12 mouse cellular contexts compared by ENCODE assay signal in genomic region chr4:85371036-85371435, GRCm38 (mm10).
DNase-seq lines count a peak whose midpoint lies in the region; ATAC-seq and TF ChIP-seq lines count a peak whose summit lies in the region.
"Had no signal": no experiment of that assay in that cellular context is flagged by ENCODE, and none has a peak within 500 bp of the region (broad histone marks: within the 10 kb centered on the region; RNA-seq: fewer than 3 reads in every experiment).

No protein-coding gene starts in this region.

- no peak overlapping the region for H3K9ac ChIP-seq in hindbrain, embryonic 16.5 days (ENCODE audit: low read depth, low read length)
- H3K9ac ChIP-seq in lung, postnatal 0 days (replicated peaks; ENCODE audit: low read depth): no peak overlapping the region

- peak; percentile 63; the same call in 1 of the 2 replicates for ATAC-seq in hindbrain, embryonic 16.5 days
- ATAC-seq in lung, postnatal 0 days: no peak
- ATAC-seq: Patski had no signal

- 57% methylated on average over 6 of the region's 6 CpGs for WGBS in hindbrain, embryonic 16.5 days
- 65% methylated on average over 6 of the region's 6 CpGs for WGBS in lung, postnatal 0 days

- DNase-seq in cerebellum, adult 18-20 months: peak; percentile 46 to 58
- DNase-seq in cerebellum, adult 8-10 months: no peak
- peak; percentile 61 to 70 for DNase-seq in left cerebral cortex, adult 18-20 months (ENCODE audit: low spot score in 2 of 2)
- DNase-seq in left cerebral cortex, postnatal 10 days (ENCODE audit: extremely low spot score in 1 of 2, low spot score in 2 of 2): no peak
- DNase-seq in right cerebral cortex, postnatal 36 days (ENCODE audit: low spot score in 2 of 2): peak; percentile 65 to 80
- no peak for DNase-seq in lung, postnatal 4 days
- DNase-seq in lung, postnatal 0 days (ENCODE audit: low spot score): no peak
- DNase-seq: heart, postnatal 36 days; kidney, postnatal 10 days had no signal

- no peaks in the 10 kb centered on the region for H3K4me1 ChIP-seq in hindbrain, embryonic 16.5 days (ENCODE audit: control insufficient read depth, insufficient read depth, low read depth, low read length)
- H3K4me1 ChIP-seq in lung, postnatal 0 days (ENCODE audit: insufficient read depth, low read depth, low read length): no peaks in the 10 kb centered on the region

- no peak for TF ChIP-seq EP300 in lung, postnatal 0 days (IDR thresholded peaks at IDR 0.05)

- no peaks in the 10 kb centered on the region for H3K36me3 ChIP-seq in hindbrain, embryonic 16.5 days (ENCODE audit: control insufficient read depth, insufficient read depth, low read length)
- no peaks in the 10 kb centered on the region for H3K36me3 ChIP-seq in lung, postnatal 0 days (ENCODE audit: insufficient read depth, low read length)

- intact Hi-C loops in left cerebral cortex, postnatal 10 days (cut with DNase I): no loop called here

- no peaks in the 10 kb centered on the region for H3K9me3 ChIP-seq in hindbrain, embryonic 16.5 days (ENCODE audit: control insufficient read depth, low read length)
- H3K9me3 ChIP-seq in lung, postnatal 0 days (ENCODE audit: low read length): no peaks in the 10 kb centered on the region

- no peaks in the 10 kb centered on the region for H3K27me3 ChIP-seq in hindbrain, embryonic 16.5 days (replicated peaks; ENCODE audit: control insufficient read depth, insufficient read depth, low read length)
- H3K27me3 ChIP-seq in lung, postnatal 0 days (replicated peaks; ENCODE audit: insufficient read depth, low read length): no peaks in the 10 kb centered on the region

- no peak overlapping the region for H3K27ac ChIP-seq in hindbrain, embryonic 16.5 days (ENCODE audit: low read depth, low read length)
- no peak overlapping the region for H3K27ac ChIP-seq in lung, postnatal 0 days (ENCODE audit: low read length)

- no peak overlapping the region for H3K4me2 ChIP-seq in hindbrain, embryonic 16.5 days (ENCODE audit: low read length)
- no peak overlapping the region for H3K4me2 ChIP-seq in lung, postnatal 0 days (replicated peaks; ENCODE audit: low read depth, low read length)
- H3K4me2 ChIP-seq: liver, embryonic 11.5 days had no signal

- H3K4me3 ChIP-seq in hindbrain, embryonic 16.5 days (ENCODE audit: low read length): no peak overlapping the region
- H3K4me3 ChIP-seq in lung, postnatal 0 days (ENCODE audit: low read depth, low read length): no peak overlapping the region

- no peak for TF ChIP-seq CTCF in lung, postnatal 0 days (IDR thresholded peaks at IDR 0.05)

Comparison
In these comparisons a context has a peak if more than half of its experiments do, and no peak if none do; other contexts are left out.
1. DNase-seq: peak in cerebellum, adult 18-20 months (2 of 2), left cerebral cortex, adult 18-20 months (2 of 2) and right cerebral cortex, postnatal 36 days (2 of 2); none in cerebellum, adult 8-10 months (single experiment), left cerebral cortex, postnatal 10 days (0 of 2), lung, postnatal 4 days (0 of 2) and lung, postnatal 0 days (single experiment).